Mouse (Mus musculus) urinary bladder, adult 2 months (tissue): ENCODE measurements at regions not wholly inside any gene's neighbourhood (a gene's known extent, or its start where the extent isn't known, plus 50 kb on each side); places are given as distances from the start of the nearest gene placed in this dataset.

Experiments
- DNase-seq: peaks from one replicate; pipeline ENCODE4 v3.0.0; 2022; ENCODE audit warnings: low spot score

GRCm38 (mm10) chr14:25334186-25334585 lies 124.8 kb upstream of the Zmiz1 start:
- DNase-seq: no peak

- DNase-seq: no peak
Measured at GRCm38 (mm10) chr14:25336875-25337274, 122.1 kb upstream of the Zmiz1 start.

GRCm38 (mm10) chr14:25338404-25339051 lies 120.5 kb upstream of the Zmiz1 start:
- no peak for DNase-seq

- no peak for DNase-seq
Measured at GRCm38 (mm10) chr14:25340845-25341244, 118.1 kb upstream of the Zmiz1 start.

GRCm38 (mm10) chr14:25341848-25342427 lies 117.0 kb upstream of the Zmiz1 start:
- no peak for DNase-seq

GRCm38 (mm10) chr14:25342865-25343565 lies 116.0 kb upstream of the Zmiz1 start:
- no peak for DNase-seq

GRCm38 (mm10) chr14:25345995-25346394 lies 113.0 kb upstream of the Zmiz1 start:
- no peak for DNase-seq

GRCm38 (mm10) chr14:25346813-25347610 lies 112.0 kb upstream of the Zmiz1 start:
- DNase-seq: no peak

GRCm38 (mm10) chr14:25350282-25350964 lies 108.6 kb upstream of the Zmiz1 start:
- DNase-seq: no peak

- DNase-seq: no peak
Measured at GRCm38 (mm10) chr14:25353804-25354203, 105.2 kb upstream of the Zmiz1 start.

GRCm38 (mm10) chr14:25354288-25354850 lies 104.6 kb upstream of the Zmiz1 start:
- no peak for DNase-seq

GRCm38 (mm10) chr14:25357805-25358204 lies 101.2 kb upstream of the Zmiz1 start:
- no peak for DNase-seq

GRCm38 (mm10) chr14:25359824-25360294 lies 99.1 kb upstream of the Zmiz1 start:
- DNase-seq: no peak

GRCm38 (mm10) chr14:25360726-25361125 lies 98.3 kb upstream of the Zmiz1 start:
- DNase-seq: no peak

GRCm38 (mm10) chr14:25361129-25361528 lies 97.9 kb upstream of the Zmiz1 start:
- DNase-seq: no peak

- DNase-seq: no peak
Measured at GRCm38 (mm10) chr14:25362771-25363170, 96.2 kb upstream of the Zmiz1 start.

- no peak for DNase-seq
Measured at GRCm38 (mm10) chr14:25365226-25365800, 93.7 kb upstream of the Zmiz1 start.

GRCm38 (mm10) chr14:25366009-25366408 lies 93.0 kb upstream of the Zmiz1 start:
- DNase-seq: no peak

- no peak for DNase-seq
Measured at GRCm38 (mm10) chr14:25370306-25371020, 88.5 kb upstream of the Zmiz1 start.

- no peak for DNase-seq
Measured at GRCm38 (mm10) chr14:25371021-25371400, 88.0 kb upstream of the Zmiz1 start.
